Mouse (Mus musculus) neural tube, embryonic 10.5 days (tissue): Measurements from ENCODE around the gene Dclre1c.
A peak's percentile ranks its signal among the peaks of the same experiment; 100 is the strongest.
"Not testable (repeated sequence)": the region's sequence is repeated elsewhere in the genome, so short reads cannot be mapped to it uniquely, and the experiment has no call there.

ENCODE experiments used
- DNase-seq: peaks from one replicate; pipeline ENCODE4 v3.0.0-alpha.2; 2017; ENCODE audit warnings: low spot score; ENCODE audit errors: extremely low spot score

Dclre1c gene

DNA sequence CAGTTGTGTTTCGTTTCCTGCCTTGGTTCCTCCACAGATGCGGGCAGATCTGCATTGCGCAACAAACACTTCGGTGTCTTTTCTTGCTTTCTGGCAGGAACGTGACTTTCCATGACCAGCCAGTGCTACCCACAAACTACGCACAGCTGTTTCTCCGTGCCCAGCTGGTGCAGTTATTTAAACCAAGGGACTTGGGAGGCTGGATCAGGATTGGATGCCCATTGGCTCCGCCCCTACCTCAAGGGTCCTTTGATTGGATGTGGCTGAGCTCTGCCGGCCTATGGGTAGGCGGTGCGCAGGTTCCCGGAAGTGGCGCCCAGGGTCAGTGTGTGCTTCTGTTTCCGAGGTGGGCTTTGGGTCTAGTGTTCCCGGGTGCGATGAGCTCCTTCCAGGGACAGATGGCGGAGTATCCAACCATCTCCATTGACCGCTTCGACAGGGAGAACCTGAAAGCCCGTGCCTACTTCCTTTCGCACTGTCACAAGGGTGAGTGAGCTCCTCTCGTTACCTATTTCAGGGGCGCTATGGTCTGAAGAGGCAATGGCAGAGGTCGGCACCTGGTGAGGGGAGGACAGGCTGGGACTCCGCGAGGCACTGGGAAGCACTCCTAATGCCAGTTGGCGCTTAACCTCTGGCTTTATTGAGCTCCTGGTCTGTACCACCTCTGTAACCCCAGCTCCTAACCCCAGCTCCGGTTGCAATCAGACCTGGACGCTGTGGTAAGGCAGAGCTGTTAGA, at the start of gene Dclre1c:
Dclre1c (plus strand) TSS at position 291 of the 738 bp plus-strand sequence.
- peak; percentile 85 for DNase-seq

GRCm38 (mm10) chr2:3387105-3387860, 36.6 kb upstream of the Dclre1c start:
- DNase-seq, result no peak

DNA sequence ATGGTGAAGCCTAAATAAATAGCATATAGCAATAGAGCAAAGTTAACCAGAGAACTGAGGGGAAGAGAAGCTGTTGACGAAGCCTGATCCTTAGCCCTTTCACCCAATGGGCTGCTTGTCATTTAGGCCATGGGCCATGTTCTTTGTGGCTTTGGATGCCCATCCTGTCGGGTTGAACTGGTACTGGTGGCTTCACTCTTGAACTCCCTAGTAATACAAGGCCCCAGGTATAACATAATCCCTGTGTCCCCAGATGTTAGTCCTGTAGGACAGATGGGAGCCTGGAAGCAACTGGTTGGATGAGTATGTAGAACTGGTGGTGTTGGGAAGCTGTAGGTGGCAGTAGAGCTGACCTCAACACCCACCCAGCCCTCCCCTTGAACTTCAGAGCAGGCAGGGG, 32.0 kb upstream of the Dclre1c start:
- DNase-seq, result no peak

GRCm38 (mm10) chr2:3397110-3397509, 26.8 kb upstream of the Dclre1c start, which contains the start of gene Olah:
TSS of gene Olah (minus strand) at chr2:3397210.
- not testable (repeated sequence) for DNase-seq

- DNase-seq, result no peak
Observed at GRCm38 (mm10) chr2:3405981-3406380, 17.9 kb upstream of the Dclre1c start.

- DNase-seq, result no peak
Observed at GRCm38 (mm10) chr2:3407756-3408155, 16.2 kb upstream of the Dclre1c start.

GRCm38 (mm10) chr2:3414241-3414640, 9.7 kb upstream of the Dclre1c start:
- DNase-seq, result peak; percentile 58

DNA sequence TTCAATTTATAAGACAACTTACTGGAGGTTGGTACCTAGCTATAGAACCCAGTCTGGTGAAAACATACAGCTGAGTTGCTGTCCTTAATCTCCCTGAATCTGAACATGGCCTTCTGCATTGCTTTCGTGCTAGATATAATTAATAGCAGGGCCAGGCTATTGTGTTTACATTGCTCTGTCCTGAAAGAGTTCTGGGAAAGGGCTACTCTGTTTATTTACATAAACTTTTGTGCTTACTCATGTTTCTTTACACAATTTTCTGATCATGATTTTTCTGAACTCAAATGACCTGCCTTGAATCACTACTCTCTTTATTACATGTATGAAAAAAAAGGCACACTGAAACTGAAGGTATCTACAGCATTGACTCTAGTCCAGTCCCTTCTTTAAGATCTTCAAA, 8.3 kb upstream of the Dclre1c start:
- DNase-seq, result no peak

DNA sequence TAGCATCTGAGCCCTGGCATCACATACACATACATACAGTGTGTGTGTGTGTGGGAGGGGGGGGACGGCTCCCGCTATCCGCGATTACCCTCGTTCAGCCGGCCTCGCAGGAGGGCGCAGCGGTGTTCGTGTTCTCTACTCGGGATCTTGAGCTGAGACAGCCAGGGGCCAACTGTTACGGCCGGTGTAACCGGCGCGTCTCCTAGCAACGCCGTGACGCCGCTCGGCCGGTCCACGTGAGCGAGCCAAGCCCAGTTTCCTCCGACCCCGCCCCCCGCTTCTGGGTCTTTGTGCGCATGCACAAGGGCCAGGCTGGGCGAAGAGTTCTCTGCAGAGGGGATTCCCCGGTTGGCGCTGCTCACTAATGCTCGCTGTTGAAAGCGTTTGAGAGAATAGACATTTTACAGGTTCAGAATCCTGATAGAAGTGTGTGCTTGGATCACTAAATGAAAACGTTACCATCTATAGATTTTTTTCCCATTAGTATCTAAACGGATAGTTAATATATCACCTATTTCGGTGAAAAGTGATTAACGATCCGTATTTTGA, 5.0 kb upstream of the Dclre1c start:
- DNase-seq, result peak; percentile 94

- no peak for DNase-seq
Observed at GRCm38 (mm10) chr2:3420157-3420556, 3.8 kb upstream of the Dclre1c start.

GRCm38 (mm10) chr2:3422548-3422947, 1.4 kb upstream of the Dclre1c start, which contains the start of gene Meig1:
TSS of gene Meig1 (minus strand) at chr2:3422648.
- no peak for DNase-seq

- DNase-seq, result no peak
Observed at GRCm38 (mm10) chr2:3424579-3424910, 614 bp downstream of the Dclre1c start.

- DNase-seq, result no peak
Observed at GRCm38 (mm10) chr2:3430956-3431355, 7.0 kb downstream of the Dclre1c start.

GRCm38 (mm10) chr2:3435369-3436061, 11.6 kb downstream of the Dclre1c start:
- DNase-seq, result no peak

DNA sequence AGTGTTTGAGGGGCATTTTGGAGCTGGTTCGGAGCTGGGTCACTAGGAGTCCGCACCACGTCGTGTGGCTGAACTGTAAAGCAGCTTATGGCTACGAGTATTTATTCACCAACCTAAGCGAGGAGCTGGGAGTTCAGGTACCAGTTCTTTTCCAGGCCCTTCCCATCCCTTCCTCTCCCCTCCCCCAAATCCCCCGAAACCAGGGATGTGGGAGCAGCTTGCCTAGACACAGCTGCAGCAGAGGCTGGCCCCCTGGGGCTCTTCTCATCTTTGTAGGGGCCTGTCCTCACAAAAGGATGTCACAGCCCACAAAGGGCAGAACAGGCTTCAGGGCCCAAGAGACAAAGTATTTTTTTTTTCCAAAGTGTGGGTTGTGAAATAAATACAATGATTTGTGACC, 14.0 kb downstream of the Dclre1c start:
- DNase-seq, result no peak

DNA sequence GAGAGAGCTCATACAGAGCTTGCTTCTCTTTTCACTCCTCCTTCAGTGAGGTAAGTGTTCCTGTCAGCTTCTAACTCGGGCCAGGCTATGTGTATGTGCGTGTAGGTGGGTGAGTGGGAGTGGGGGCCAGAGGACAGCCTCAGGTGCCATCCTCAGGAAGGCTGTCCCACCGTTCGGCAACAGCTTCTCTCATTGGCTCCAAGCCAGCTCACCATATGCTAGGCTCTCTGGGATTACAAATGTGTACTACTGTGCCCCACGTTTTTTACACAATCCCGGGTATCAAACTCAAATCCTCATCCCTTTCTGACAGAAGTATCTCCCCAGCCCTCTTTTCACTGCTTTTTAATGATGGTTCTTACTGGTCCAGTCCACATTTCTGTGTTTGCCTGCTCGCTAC, 20.3 kb downstream of the Dclre1c start:
- DNase-seq, result no peak

DNA sequence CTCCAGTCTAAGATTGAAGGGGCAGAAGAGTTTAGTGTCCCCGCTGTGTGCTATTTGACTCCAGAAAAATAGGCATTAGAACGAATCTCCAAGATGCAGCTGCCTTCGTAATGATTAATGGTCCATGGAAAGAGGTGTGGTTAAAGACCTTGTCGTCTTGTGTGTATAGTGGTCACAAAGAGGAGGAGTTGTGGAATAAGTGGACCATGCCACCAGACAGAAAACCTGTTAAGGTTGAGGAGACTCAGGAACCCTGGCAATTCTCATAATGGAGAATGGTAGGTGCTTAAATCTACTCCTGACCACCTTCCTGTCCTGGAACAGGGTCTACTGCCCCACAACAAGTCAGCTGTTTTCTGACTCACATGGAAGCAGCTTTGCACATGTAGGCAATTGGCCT, 22.1 kb downstream of the Dclre1c start:
- DNase-seq, result no peak

DNA sequence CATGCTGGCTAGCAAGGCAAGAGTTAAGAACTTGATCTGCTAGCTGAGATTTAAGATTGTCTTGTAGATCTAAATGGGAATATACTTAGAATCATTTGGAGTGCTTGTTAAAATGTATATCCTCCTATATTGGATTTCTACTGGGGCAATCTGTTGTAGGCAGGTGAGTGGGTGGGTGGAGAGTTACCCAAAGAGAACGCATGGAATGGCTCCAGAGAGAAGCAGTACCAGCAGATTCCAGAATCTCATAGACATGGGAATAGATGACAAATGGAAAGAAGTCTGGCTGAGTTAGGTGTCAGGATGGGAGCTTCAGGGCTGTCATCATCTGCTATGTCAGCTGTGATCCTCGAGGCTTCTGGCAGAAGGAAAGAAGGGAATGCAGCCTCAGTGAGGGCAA, 25.5 kb downstream of the Dclre1c start:
- DNase-seq, result no peak

GRCm38 (mm10) chr2:3453096-3453495, 29.2 kb downstream of the Dclre1c start:
- no peak for DNase-seq

- DNase-seq, result no peak
Observed at GRCm38 (mm10) chr2:3456590-3456989, 32.7 kb downstream of the Dclre1c start.

- DNase-seq, result no peak
Observed at GRCm38 (mm10) chr2:3473891-3474290, 50.0 kb downstream of the Dclre1c start.

GRCm38 (mm10) chr2:3474361-3474805, 50.5 kb downstream of the Dclre1c start:
- no peak for DNase-seq
